Mouse (Mus musculus): Measurements from ENCODE around the gene Acsl6.
"Not testable (repeated sequence)": the region's sequence is repeated elsewhere in the genome, so short reads cannot be mapped to it uniquely, and the experiment has no call there.

The Acsl6 gene

GRCm38 (mm10) chr11:54303728-54304470 lies at the start of gene Acsl6:
Acsl6 (plus strand) TSS chr11:54303798.
- no peak for DNase-seq (ENCODE audit: low spot score)

- DNase-seq (ENCODE audit: low spot score), result no peak
Measured at GRCm38 (mm10) chr11:54254114-54254513, 49.5 kb upstream of the Acsl6 start.

GRCm38 (mm10) chr11:54256624-54257376 lies 46.8 kb upstream of the Acsl6 start:
- DNase-seq (ENCODE audit: low spot score), result peak; percentile 31

- DNase-seq (ENCODE audit: low spot score), result no peak
Measured at GRCm38 (mm10) chr11:54263405-54264031, 40.1 kb upstream of the Acsl6 start.

GRCm38 (mm10) chr11:54264542-54264941 lies 39.1 kb upstream of the Acsl6 start:
- DNase-seq (ENCODE audit: low spot score), result peak; percentile 27

GRCm38 (mm10) chr11:54267177-54267576 lies 36.4 kb upstream of the Acsl6 start, which contains the start of gene Il3:
Il3 (minus strand) TSS chr11:54267277.
- DNase-seq (ENCODE audit: low spot score), result no peak

GRCm38 (mm10) chr11:54269191-54269896 lies 34.3 kb upstream of the Acsl6 start:
- no peak for DNase-seq (ENCODE audit: low spot score)

GRCm38 (mm10) chr11:54271437-54271949 lies 32.1 kb upstream of the Acsl6 start:
- DNase-seq (ENCODE audit: low spot score), result no peak

- no peak for DNase-seq (ENCODE audit: low spot score)
Measured at GRCm38 (mm10) chr11:54287821-54288453, 15.7 kb upstream of the Acsl6 start.

GRCm38 (mm10) chr11:54292163-54292562 lies 11.4 kb upstream of the Acsl6 start:
- no peak for DNase-seq (ENCODE audit: low spot score)

GRCm38 (mm10) chr11:54293980-54294807 lies 9.4 kb upstream of the Acsl6 start:
- DNase-seq (ENCODE audit: low spot score), result no peak

- DNase-seq (ENCODE audit: low spot score), result no peak
Measured at GRCm38 (mm10) chr11:54295971-54296370, 7.6 kb upstream of the Acsl6 start.

GRCm38 (mm10) chr11:54296734-54297133 lies 6.9 kb upstream of the Acsl6 start:
- DNase-seq (ENCODE audit: low spot score), result no peak

GRCm38 (mm10) chr11:54297471-54297870 lies 6.1 kb upstream of the Acsl6 start:
- not testable (repeated sequence) for DNase-seq (ENCODE audit: low spot score)

- no peak for DNase-seq (ENCODE audit: low spot score)
Measured at GRCm38 (mm10) chr11:54298777-54299176, 4.8 kb upstream of the Acsl6 start.

GRCm38 (mm10) chr11:54301994-54302393 lies 1.6 kb upstream of the Acsl6 start:
- DNase-seq (ENCODE audit: low spot score), result no peak

- DNase-seq (ENCODE audit: low spot score), result no peak
Measured at GRCm38 (mm10) chr11:54302606-54303005, 992 bp upstream of the Acsl6 start.

GRCm38 (mm10) chr11:54303076-54303727 lies 396 bp upstream of the Acsl6 start:
- no peak for DNase-seq (ENCODE audit: low spot score)

GRCm38 (mm10) chr11:54304471-54304873 lies 874 bp downstream of the Acsl6 start:
- DNase-seq (ENCODE audit: low spot score), result no peak

- no peak for DNase-seq (ENCODE audit: low spot score)
Measured at GRCm38 (mm10) chr11:54305331-54305730, 1.7 kb downstream of the Acsl6 start.
